Mouse (Mus musculus): ENCODE results near the gene Gigyf2. TPM values are rescaled to one million over a fixed set of nuclear protein-coding genes. Genes with fewer than 3 reads are reported as not detected.
"Not testable (repeated sequence)": the region's sequence is repeated elsewhere in the genome, so short reads cannot be mapped to it uniquely, and the experiment has no call there.

Gene Gigyf2
- polyA plus RNA-seq, 1 experiment from 2014 or later = 62.1 TPM

GRCm38 (mm10) chr1:87396923-87397586 is 70.3 kb downstream of the Gigyf2 start:
- no peaks in the 10 kb centered on the region for H3K9me3 ChIP-seq
- H3K27me3 ChIP-seq = no peaks in the 10 kb centered on the region
- no peak overlapping the region for H3K4me3 ChIP-seq
- H3K4me1 ChIP-seq (replicated peaks) = no peaks in the 10 kb centered on the region
- peaks cover 5% of the 10 kb centered on the region for H3K36me3 ChIP-seq
- 78% methylated on average over 7 of the region's 7 CpGs for WGBS
- no peak overlapping the region for H3K4me2 ChIP-seq
- peak overlapping the region; percentile 45; the same call in 1 of the 2 replicates for H3K27ac ChIP-seq (replicated peaks)
- ATAC-seq (ENCODE audit: low FRiP score, low read depth) = no peak
- no peak overlapping the region for H3K9ac ChIP-seq

- H3K4me1 ChIP-seq (replicated peaks) = no peaks in the 10 kb centered on the region
- no peak overlapping the region for H3K4me3 ChIP-seq
- no peak overlapping the region for H3K27ac ChIP-seq (replicated peaks)
- H3K4me2 ChIP-seq = no peak overlapping the region
- ATAC-seq (ENCODE audit: low FRiP score, low read depth) = no peak
- no peak overlapping the region for H3K9ac ChIP-seq
- no peaks in the 10 kb centered on the region for H3K9me3 ChIP-seq
- peaks cover 47% of the 10 kb centered on the region for H3K36me3 ChIP-seq
- WGBS = 89% methylated on average over 1 of the region's 1 CpGs
- no peaks in the 10 kb centered on the region for H3K27me3 ChIP-seq
Measured at GRCm38 (mm10) chr1:87404710-87405109, 77.9 kb downstream of the Gigyf2 start.

DNA sequence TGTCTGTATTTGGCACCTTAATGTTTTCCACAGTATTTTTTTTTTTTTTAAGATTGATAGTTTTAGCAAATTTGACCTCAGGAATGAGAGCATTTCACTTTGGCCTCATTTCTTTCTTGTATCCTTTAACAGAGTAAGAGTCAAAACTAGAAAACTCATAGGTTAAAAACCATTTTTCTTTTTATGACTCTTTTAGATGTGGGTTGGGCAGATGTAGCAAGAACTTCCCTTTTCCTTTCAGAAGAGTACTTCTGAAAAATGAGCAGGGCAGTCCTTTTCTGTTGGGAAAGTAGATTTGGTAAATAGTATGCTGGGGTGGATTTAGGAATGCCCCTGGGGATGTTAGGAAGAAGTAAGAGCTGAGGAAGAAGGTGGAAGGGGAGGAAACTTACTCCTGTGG is 79.2 kb downstream of the Gigyf2 start:
- H3K9ac ChIP-seq = no peak overlapping the region
- H3K4me3 ChIP-seq = no peak overlapping the region
- H3K4me2 ChIP-seq = no peak overlapping the region
- H3K9me3 ChIP-seq = no peaks in the 10 kb centered on the region
- H3K36me3 ChIP-seq = peaks cover 52% of the 10 kb centered on the region
- H3K4me1 ChIP-seq (replicated peaks) = no peaks in the 10 kb centered on the region
- H3K27ac ChIP-seq (replicated peaks) = no peak overlapping the region
- H3K27me3 ChIP-seq = no peaks in the 10 kb centered on the region
- no peak for ATAC-seq (ENCODE audit: low FRiP score, low read depth)

DNA sequence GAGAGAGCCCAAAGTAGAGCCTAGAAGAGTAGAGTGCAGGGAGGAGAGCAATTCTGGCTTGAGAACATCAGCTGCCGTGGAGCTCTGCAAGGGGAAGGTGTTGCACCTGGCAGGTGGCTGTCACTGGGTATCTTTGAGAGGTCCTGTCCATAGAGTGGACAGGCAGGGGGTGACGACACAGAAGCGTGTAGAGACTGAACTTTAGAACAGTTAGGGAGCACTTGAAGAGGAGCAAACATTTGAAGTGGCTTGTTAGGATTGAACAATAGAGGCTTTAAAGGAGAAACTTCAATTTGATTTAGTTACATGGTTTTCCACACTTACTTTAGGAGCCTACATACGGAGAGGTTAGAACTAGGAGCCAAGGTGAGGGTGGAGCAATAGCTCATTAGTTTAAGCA is 82.6 kb downstream of the Gigyf2 start:
- Histone ChIP-seq H3K4me1 (replicated peaks) (no peaks in the 10 kb centered on the region), H3K9ac (no peak overlapping the region), H3K27me3 (no peaks in the 10 kb centered on the region), H3K4me2 (no peak overlapping the region), H3K27ac (replicated peaks) (no peak overlapping the region), H3K9me3 (no peaks in the 10 kb centered on the region), H3K4me3 (no peak overlapping the region), H3K36me3 (peaks cover 67% of the 10 kb centered on the region)
- no peak for ATAC-seq (ENCODE audit: low FRiP score, low read depth)
- 95% methylated on average over 4 of the region's 4 CpGs for WGBS

DNA sequence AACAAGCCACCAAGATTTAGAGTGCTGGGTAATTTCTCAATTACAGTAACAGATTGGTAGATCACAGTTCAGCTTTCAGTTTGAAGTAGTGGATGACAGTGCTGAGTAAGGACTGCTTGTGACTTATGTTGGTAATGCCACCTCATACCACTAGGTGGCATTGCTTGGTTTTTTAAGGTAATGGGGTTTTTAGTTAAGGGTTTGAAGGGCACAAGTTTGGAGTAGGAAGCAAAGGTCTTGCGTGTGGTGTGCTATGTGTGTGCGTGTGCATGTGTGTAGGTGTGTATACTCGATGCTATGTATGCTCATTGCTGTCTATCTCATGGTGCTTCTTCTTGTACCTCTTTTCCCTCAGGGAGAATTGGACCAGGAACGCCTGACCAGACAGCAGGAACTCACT is 91.9 kb downstream of the Gigyf2 start:
- Histone ChIP-seq H3K4me2 (no peak overlapping the region), H3K4me3 (no peak overlapping the region), H3K27me3 (no peaks in the 10 kb centered on the region), H3K9ac (no peak overlapping the region), H3K4me1 (replicated peaks) (no peaks in the 10 kb centered on the region), H3K36me3 (peaks cover 49% of the 10 kb centered on the region), H3K9me3 (no peaks in the 10 kb centered on the region), H3K27ac (replicated peaks) (no peak overlapping the region)
- 94% methylated on average over 4 of the region's 4 CpGs for WGBS
- no peak for ATAC-seq (ENCODE audit: low FRiP score, low read depth)

DNA sequence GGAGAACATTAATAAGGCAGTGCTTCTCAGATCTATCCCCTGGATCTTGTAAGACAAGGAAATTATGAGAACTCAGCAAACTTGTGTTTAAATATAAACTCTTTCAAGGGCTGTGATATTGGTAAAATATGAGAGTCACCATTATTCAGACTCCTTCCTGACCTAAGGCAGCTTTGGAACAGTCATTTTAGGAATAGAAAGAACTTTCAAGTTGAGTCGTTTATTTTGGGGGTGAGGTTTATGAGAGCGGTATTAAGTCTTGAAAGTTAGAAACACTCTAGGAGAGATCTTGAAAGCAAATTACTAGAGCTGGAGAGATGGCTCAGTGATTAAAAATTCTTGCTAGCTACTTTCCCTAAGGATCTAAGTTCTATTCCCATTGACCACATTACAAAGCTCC is 108.3 kb downstream of the Gigyf2 start:
- Histone ChIP-seq H3K4me3 (no peak overlapping the region), H3K9me3 (no peaks in the 10 kb centered on the region), H3K27me3 (no peaks in the 10 kb centered on the region), H3K4me1 (replicated peaks) (no peaks in the 10 kb centered on the region), H3K9ac (no peak overlapping the region), H3K27ac (replicated peaks) (no peak overlapping the region), H3K36me3 (peaks cover 61% of the 10 kb centered on the region), H3K4me2 (no peak overlapping the region)
- 93% methylated on average over 2 of the region's 2 CpGs for WGBS
- no peak for ATAC-seq (ENCODE audit: low FRiP score, low read depth)

- Histone ChIP-seq H3K4me1 (replicated peaks) (no peaks in the 10 kb centered on the region), H3K4me2 (no peak overlapping the region), H3K27ac (replicated peaks) (no peak overlapping the region), H3K9me3 (no peaks in the 10 kb centered on the region), H3K27me3 (no peaks in the 10 kb centered on the region), H3K36me3 (peaks cover 64% of the 10 kb centered on the region), H3K4me3 (no peak overlapping the region), H3K9ac (no peak overlapping the region)
- 87% methylated on average over 6 of the region's 6 CpGs for WGBS
- no peak for ATAC-seq (ENCODE audit: low FRiP score, low read depth)
Measured at GRCm38 (mm10) chr1:87436583-87436982, 109.8 kb downstream of the Gigyf2 start.

- H3K4me3 ChIP-seq = no peak overlapping the region
- ATAC-seq (ENCODE audit: low FRiP score, low read depth) = peak; percentile 77; the same call in 1 of the 2 replicates
- peaks cover 66% of the 10 kb centered on the region for H3K36me3 ChIP-seq
- H3K9ac ChIP-seq = no peak overlapping the region
- H3K4me2 ChIP-seq = no peak overlapping the region
- no peaks in the 10 kb centered on the region for H3K9me3 ChIP-seq
- 35% methylated on average over 5 of the region's 5 CpGs for WGBS
- no peaks in the 10 kb centered on the region for H3K27me3 ChIP-seq
- no peak overlapping the region for H3K27ac ChIP-seq (replicated peaks)
- no peaks in the 10 kb centered on the region for H3K4me1 ChIP-seq (replicated peaks)
Measured at GRCm38 (mm10) chr1:87447183-87448104, 120.6 kb downstream of the Gigyf2 start.

DNA sequence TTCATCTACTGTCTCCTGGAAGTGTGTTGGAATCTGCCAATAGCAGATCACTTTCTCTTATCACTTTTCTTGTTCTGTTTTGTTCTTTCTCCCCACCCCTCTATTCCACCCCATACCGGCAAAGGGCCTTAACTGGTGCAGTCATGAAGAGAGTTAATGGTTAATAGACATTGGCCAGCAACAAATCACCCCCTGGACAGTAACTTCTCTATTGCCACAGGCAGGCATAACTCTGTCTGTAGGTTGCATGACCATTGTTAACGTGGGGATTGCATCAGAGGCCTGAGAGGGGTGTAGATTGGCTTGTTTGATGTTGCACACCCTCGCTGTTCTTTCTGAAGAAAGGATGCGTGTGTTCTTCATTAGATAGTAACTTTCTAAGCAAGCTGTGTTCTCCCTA is 122.6 kb downstream of the Gigyf2 start:
- Histone ChIP-seq H3K36me3 (peaks cover 49% of the 10 kb centered on the region), H3K9ac (no peak overlapping the region), H3K4me2 (no peak overlapping the region), H3K27me3 (no peaks in the 10 kb centered on the region), H3K9me3 (no peaks in the 10 kb centered on the region), H3K4me3 (no peak overlapping the region), H3K27ac (replicated peaks) (no peak overlapping the region), H3K4me1 (replicated peaks) (no peaks in the 10 kb centered on the region)
- 83% methylated on average over 4 of the region's 4 CpGs for WGBS
- ATAC-seq (ENCODE audit: low FRiP score, low read depth) = no peak

DNA sequence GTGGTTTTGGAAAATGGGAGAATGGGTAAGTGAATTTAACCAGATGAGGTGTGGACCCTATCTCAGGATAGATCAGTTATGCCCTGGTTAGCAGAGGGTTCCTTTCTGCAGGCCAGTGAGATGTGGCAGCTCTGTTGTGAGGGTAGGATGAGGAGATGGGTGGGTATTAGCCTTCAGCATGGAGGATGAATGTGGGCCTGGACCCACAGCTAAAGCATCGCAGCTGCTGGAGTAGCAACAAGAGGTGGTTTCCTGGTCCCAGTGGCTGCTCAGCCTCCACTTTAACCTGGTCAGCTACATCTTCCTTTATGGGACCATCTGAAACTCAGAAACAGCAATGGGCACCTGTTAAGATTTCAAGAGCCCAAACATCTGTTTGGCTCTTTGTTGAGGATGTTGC is 129.6 kb downstream of the Gigyf2 start:
- H3K9me3 ChIP-seq = no peaks in the 10 kb centered on the region
- no peaks in the 10 kb centered on the region for H3K27me3 ChIP-seq
- H3K4me1 ChIP-seq (replicated peaks) = no peaks in the 10 kb centered on the region
- H3K36me3 ChIP-seq = no peaks in the 10 kb centered on the region
- H3K9ac ChIP-seq = no peak overlapping the region
- no peak overlapping the region for H3K4me3 ChIP-seq
- WGBS = 95% methylated on average over 1 of the region's 1 CpGs
- H3K27ac ChIP-seq (replicated peaks) = no peak overlapping the region
- no peak for ATAC-seq (ENCODE audit: low FRiP score, low read depth)
- no peak overlapping the region for H3K4me2 ChIP-seq

DNA sequence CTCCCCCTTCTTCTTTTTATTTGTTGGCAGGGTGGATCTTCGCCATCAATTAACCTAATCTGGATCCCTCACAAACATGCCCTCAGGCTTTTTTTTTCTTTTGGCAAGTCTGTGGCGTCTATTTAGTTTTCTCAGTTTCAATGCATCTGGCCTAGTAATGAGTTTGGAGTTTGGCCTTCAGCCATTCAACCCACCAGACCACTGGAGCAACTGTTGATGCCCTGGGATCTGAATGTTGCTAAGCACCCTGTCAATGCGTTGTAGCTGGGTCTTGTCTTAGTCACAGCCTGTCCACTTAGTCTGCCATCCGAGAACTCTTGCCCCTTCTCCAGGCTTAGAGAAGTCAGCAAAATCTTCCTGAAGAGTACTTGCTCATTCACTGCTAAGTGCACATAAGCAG is 131.2 kb downstream of the Gigyf2 start:
- no peak overlapping the region for H3K4me2 ChIP-seq
- no peak overlapping the region for H3K4me3 ChIP-seq
- WGBS = 74% methylated on average over 4 of the region's 4 CpGs
- no peak overlapping the region for H3K27ac ChIP-seq (replicated peaks)
- no peaks in the 10 kb centered on the region for H3K9me3 ChIP-seq
- H3K9ac ChIP-seq = no peak overlapping the region
- no peak for ATAC-seq (ENCODE audit: low FRiP score, low read depth)
- H3K27me3 ChIP-seq = no peaks in the 10 kb centered on the region
- no peaks in the 10 kb centered on the region for H3K4me1 ChIP-seq (replicated peaks)
- no peaks in the 10 kb centered on the region for H3K36me3 ChIP-seq

GRCm38 (mm10) chr1:87459856-87460255 is 133.1 kb downstream of the Gigyf2 start:
- not testable (repeated sequence) for H3K4me1 ChIP-seq (replicated peaks); H3K9me3 ChIP-seq; H3K9ac ChIP-seq; H3K27me3 ChIP-seq; H3K27ac ChIP-seq (replicated peaks); ATAC-seq (ENCODE audit: low FRiP score, low read depth); H3K4me2 ChIP-seq; H3K36me3 ChIP-seq; H3K4me3 ChIP-seq
- WGBS = 88% methylated on average over 7 of the region's 7 CpGs
